Mouse (Mus musculus) midbrain, embryonic 15.5 days (tissue): ENCODE results near the gene Kdelr1. TPM values are rescaled to one million over a fixed set of nuclear protein-coding genes. Genes with fewer than 3 reads are reported as not detected.

ENCODE experiments used
- ATAC-seq: fragments of 200-750 bp; cut with Nextera tagmentation; replicated peaks from 2 replicates; pipeline ENCODE4 v1.8.0; 2017; ENCODE audit warnings: moderate TSS enrichment
- H3K27ac ChIP-seq: fragments of 300-500 bp; sonication (generic); 2 replicates; pipeline ENCODE4 v1.5.1; 2015; ENCODE audit warnings: mild to moderate bottlenecking, inconsistent platforms
- H3K27me3 ChIP-seq: fragments of 300-500 bp; sonication (generic); replicated peaks from 2 replicates; pipeline ENCODE4 v1.6.1; 2015; ENCODE audit warnings: inconsistent platforms
- H3K36me3 ChIP-seq: fragments of 300-500 bp; sonication (generic); replicated peaks from 2 replicates; pipeline ENCODE4 v1.6.1; 2015; ENCODE audit warnings: inconsistent platforms
- H3K4me1 ChIP-seq: fragments of 300-500 bp; sonication (generic); 2 replicates; pipeline ENCODE4 v1.6.1; 2015; ENCODE audit warnings: inconsistent platforms
- H3K4me2 ChIP-seq: fragments of 300-500 bp; sonication (generic); 2 replicates; pipeline ENCODE4 v1.6.1; 2015; ENCODE audit warnings: inconsistent platforms, mild to moderate bottlenecking, moderate library complexity
- H3K4me3 ChIP-seq: fragments of 300-500 bp; sonication (generic); 2 replicates; pipeline ENCODE4 v1.5.1; 2015; ENCODE audit warnings: mild to moderate bottlenecking, inconsistent platforms
- H3K9ac ChIP-seq: fragments of 300-500 bp; sonication (generic); 2 replicates; pipeline ENCODE4 v1.6.1; 2015; ENCODE audit warnings: mild to moderate bottlenecking, inconsistent platforms
- H3K9me3 ChIP-seq: fragments of 300-500 bp; sonication (generic); 2 replicates; pipeline ENCODE4 v1.6.1; 2016; ENCODE audit warnings: inconsistent platforms
- WGBS: fragments of 180-500 bp; shearing (Covaris S2); methylation state at CpG from one replicate; pipeline ENCODE4 v1.1.7; 2015; ENCODE audit warnings: mixed read lengths; 5-methylcytosine and 5-hydroxymethylcytosine counted together
- polyA plus RNA-seq: library from polyadenylated mRNA; unstranded; fragments of >200 nt; fragmentation: Nextera tagmentation; extraction: Ambion mirVana; gene quantifications from 2 replicates; pipeline ENCODE4 v1.2.1, GENCODE M21; 2015

The Kdelr1 gene
- 53.0 and 54.9 TPM in 2 replicates for polyA plus RNA-seq

DNA sequence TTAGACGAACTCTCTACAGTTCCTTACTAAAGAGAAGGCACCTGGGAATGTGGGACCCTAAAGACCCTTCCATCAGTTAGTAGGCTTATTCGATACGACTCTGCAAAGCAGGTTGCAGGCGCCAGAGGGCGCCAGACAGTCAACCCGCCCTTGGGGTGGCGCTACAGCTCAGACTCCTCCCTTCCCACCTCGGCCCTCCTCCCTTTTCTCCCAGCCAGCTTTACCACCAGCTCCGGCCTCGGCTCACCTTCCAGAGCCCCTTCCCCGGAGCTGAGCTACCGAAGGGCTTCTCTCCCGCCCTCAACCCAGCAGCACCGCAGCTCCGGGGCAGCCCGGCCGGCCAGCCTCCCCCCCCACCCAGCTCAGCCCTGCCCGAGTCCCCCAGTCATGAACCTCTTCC is at the start of gene Kdelr1:
TSS of gene Kdelr1 (plus strand) at position 149 of the 400 bp plus-strand sequence.
- Histone ChIP-seq H3K9me3 (no peaks in the 10 kb centered on the region), H3K27ac (peak within 1 kb of the TSS; percentile 83), H3K36me3 (peaks cover 11% of the 10 kb centered on the region; the same call in 1 of the 2 replicates), H3K27me3 (no peaks in the 10 kb centered on the region), H3K4me3 (peak within 1 kb of the TSS; percentile 64), H3K9ac (peak within 1 kb of the TSS; percentile 66), H3K4me2 (peak within 1 kb of the TSS; percentile 59), H3K4me1 (peaks cover 57% of the 10 kb centered on the region)
- peak; percentile 61 for ATAC-seq
- WGBS, result under 1% methylated on average over 18 of the region's 18 CpGs

GRCm38 (mm10) chr7:45824598-45824997 is 48.0 kb upstream of the Kdelr1 start, which contains the start of gene Kcnj14:
Gene Kcnj14 (minus strand): TSS chr7:45824782.
- H3K27me3 ChIP-seq, result no peaks in the 10 kb centered on the region
- peaks cover 32% of the 10 kb centered on the region for H3K36me3 ChIP-seq
- 69% methylated on average over 7 of the region's 7 CpGs for WGBS
- no peak for ATAC-seq
- no peak within 1 kb of the TSS for H3K4me3 ChIP-seq
- H3K27ac ChIP-seq, result no peak within 1 kb of the TSS
- no peaks in the 10 kb centered on the region for H3K9me3 ChIP-seq
- H3K9ac ChIP-seq, result no peak within 1 kb of the TSS
- peaks cover 2% of the 10 kb centered on the region for H3K4me1 ChIP-seq
- H3K4me2 ChIP-seq, result no peak within 1 kb of the TSS

DNA sequence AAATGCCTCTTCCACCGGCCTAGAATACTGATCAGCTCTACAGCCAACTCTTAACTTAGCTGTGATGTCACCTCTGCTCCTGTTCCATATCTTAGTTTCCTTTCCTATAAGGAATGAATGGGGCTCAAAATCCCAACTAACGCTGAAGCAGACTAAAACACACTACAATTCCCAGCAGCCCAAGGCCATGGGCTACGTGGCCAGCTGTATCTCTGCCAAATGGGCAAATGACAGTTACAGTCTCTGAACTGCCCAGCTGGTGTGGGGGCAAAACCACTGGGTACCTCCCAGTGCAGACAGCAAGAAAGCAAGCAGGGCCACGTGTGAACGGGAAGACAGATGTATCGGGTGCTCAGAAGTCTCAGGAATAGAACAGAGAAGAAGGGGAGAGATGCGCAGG is 45.9 kb upstream of the Kdelr1 start:
- Histone ChIP-seq H3K27me3 (peaks cover under 1% of the 10 kb centered on the region), H3K27ac (no peak overlapping the region), H3K4me1 (peaks cover 17% of the 10 kb centered on the region), H3K9ac (no peak overlapping the region), H3K4me2 (no peak overlapping the region), H3K4me3 (no peak overlapping the region), H3K9me3 (no peaks in the 10 kb centered on the region), H3K36me3 (peaks cover 32% of the 10 kb centered on the region)
- ATAC-seq, result no peak
- 88% methylated on average over 7 of the region's 7 CpGs for WGBS

DNA sequence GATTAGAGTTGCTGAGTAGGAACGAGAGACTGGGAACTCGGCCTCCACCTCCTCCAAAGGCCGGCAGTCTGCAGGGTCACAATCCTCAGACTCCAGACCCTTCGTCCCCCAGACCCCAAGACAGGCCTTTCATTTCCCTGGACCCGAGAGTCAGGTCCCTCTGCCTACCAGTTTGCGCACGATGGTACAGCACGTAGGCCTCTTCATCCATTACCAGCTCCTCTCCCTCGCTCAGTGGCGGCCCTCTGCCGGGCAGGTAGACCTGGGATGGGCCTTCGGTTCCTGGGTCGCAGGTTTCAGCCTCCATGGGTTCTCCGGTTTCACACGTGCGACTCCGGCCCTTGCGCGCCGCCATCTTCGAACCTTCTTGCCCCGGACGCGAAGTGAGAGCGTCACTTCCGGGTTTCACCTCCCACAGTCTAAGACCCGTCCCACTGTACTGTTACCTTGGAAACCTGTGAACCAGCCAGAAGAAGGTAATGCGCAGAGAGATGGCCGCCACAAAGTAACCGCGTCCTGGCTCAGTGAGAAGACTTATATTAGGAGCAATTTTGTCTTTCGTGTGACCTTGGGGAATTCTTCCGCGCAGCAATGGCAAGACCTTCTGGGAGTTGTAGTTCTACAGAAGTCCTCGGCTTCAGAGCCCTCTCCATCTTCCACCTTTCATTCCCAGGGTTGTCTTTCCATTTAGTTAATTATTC is 42.0 kb upstream of the Kdelr1 start, which contains the start of gene Grwd1:
TSS of gene Grwd1 (minus strand) at position 518 of the 701 bp plus-strand sequence.
- peak within 1 kb of the TSS; percentile 77 for H3K4me2 ChIP-seq
- peaks cover 23% of the 10 kb centered on the region for H3K36me3 ChIP-seq
- under 1% methylated on average over 35 of the region's 35 CpGs for WGBS
- ATAC-seq, result peak; percentile 94
- H3K4me3 ChIP-seq, result peak within 1 kb of the TSS; percentile 77
- peak within 1 kb of the TSS; percentile 90 for H3K27ac ChIP-seq
- H3K9me3 ChIP-seq, result no peaks in the 10 kb centered on the region
- H3K27me3 ChIP-seq, result peaks cover 40% of the 10 kb centered on the region
- H3K4me1 ChIP-seq, result peaks cover 28% of the 10 kb centered on the region
- peak within 1 kb of the TSS; percentile 52 for H3K9ac ChIP-seq

DNA sequence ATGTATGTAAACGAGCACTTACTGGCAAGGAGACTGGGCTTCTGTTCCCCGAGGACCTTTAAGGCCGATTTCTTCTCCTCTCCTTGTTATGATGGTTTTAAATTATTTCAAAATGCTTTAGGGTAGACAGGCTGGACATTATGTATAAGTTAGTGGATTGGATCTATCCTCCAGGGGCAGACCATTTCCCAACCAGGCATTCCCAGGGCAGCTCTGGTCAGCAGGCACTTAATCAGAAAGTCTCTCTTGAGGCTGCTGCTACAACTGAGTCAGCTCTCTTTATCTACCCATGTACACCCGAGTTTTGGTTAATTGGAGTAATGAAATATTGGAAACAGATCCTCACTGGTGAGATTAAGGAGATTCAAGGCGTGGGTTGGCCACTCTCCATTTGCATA is 41.4 kb upstream of the Kdelr1 start:
- 12% methylated on average over 5 of the region's 5 CpGs for WGBS
- H3K9ac ChIP-seq, result peak overlapping the region; percentile 52

DNA sequence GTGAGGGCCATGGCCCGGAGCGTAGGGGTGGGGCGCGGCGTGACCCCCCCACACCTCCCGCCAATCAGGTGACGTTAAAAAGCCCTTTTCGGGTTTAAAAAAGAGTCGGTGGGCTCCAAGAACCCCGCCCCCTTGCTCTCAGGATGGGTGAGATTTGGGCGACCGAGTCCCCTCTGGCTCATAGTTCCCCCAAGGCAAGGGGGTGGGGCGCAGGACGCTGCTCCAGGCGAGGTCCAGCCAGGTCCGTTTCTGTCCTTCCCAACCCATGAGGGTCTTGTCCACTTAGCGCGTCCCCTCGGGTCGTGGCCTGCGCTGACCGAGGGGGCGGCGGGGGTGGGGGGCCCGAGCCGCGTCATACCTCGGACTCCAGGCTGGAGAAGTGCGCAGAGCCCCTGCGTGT is 40.1 kb upstream of the Kdelr1 start:
- peaks cover 44% of the 10 kb centered on the region for H3K27me3 ChIP-seq
- WGBS, result 12% methylated on average over 30 of the region's 30 CpGs
- H3K36me3 ChIP-seq, result peaks cover 7% of the 10 kb centered on the region; the same call in 1 of the 2 replicates
- ATAC-seq, result no peak
- peak overlapping the region; percentile 31 for H3K4me3 ChIP-seq
- no peaks in the 10 kb centered on the region for H3K9me3 ChIP-seq
- no peak overlapping the region for H3K9ac ChIP-seq
- H3K4me1 ChIP-seq, result peaks cover 28% of the 10 kb centered on the region
- H3K4me2 ChIP-seq, result peak overlapping the region; percentile 42
- no peak overlapping the region for H3K27ac ChIP-seq

More for the DNA sequence above, 41.4 kb upstream of the Kdelr1 start:
- Histone ChIP-seq H3K36me3 (peaks cover 17% of the 10 kb centered on the region), H3K4me2 (peak overlapping the region; percentile 77), H3K27me3 (peaks cover 44% of the 10 kb centered on the region), H3K4me3 (peak overlapping the region; percentile 77), H3K9me3 (no peaks in the 10 kb centered on the region), H3K27ac (peak overlapping the region; percentile 90), H3K4me1 (peaks cover 28% of the 10 kb centered on the region)
- peak; percentile 48 for ATAC-seq

DNA sequence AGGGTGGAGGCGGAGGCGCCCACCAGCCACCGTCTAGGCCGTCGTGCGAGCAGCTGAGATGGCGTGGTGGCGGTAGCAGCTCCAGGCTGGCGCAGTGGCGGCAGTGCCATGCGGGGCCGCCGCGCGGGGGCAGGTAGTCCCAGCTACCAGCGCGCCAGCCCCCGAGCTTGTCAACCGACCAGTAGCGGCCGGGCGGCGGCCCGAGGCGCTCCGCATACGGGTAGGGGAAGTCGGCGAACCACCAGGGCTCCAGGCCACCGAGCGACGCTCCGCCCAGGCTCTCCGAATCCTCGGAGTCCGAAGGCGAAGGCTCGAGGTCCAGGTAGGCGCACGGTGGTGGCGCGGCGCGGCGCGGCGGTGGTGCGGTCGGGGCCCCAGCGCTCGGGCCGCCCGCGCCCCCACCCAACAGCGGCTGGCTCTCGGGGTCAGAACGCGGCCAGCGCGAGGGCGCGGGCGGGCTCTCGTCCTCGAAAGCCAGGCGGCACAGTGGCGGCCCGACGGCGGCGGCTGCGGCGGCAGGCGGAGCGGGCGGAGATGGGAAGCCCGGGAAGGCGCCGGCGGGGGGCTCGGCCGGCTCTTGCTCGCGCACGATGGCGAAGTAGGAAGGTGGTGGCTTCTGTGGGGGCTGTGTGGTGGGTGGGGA is 39.3 kb upstream of the Kdelr1 start:
- Histone ChIP-seq H3K27ac (no peak overlapping the region), H3K4me3 (peak overlapping the region; percentile 31), H3K27me3 (peaks cover 44% of the 10 kb centered on the region), H3K9me3 (no peaks in the 10 kb centered on the region), H3K4me2 (peak overlapping the region; percentile 42), H3K4me1 (peaks cover 28% of the 10 kb centered on the region), H3K9ac (no peak overlapping the region), H3K36me3 (no peaks in the 10 kb centered on the region; the same call in 1 of the 2 replicates)
- ATAC-seq, result no peak
- under 1% methylated on average over 76 of the region's 86 CpGs for WGBS

- H3K27me3 ChIP-seq, result peaks cover 47% of the 10 kb centered on the region
- peak overlapping the region; percentile 31 for H3K4me3 ChIP-seq
- WGBS, result 4% methylated on average over 29 of the region's 31 CpGs
- peaks cover 28% of the 10 kb centered on the region for H3K4me1 ChIP-seq
- no peaks in the 10 kb centered on the region; the same call in 1 of the 2 replicates for H3K36me3 ChIP-seq
- no peak overlapping the region for H3K27ac ChIP-seq
- ATAC-seq, result no peak
- H3K9ac ChIP-seq, result no peak overlapping the region
- H3K4me2 ChIP-seq, result peak overlapping the region; percentile 42
- no peaks in the 10 kb centered on the region for H3K9me3 ChIP-seq
Measured at GRCm38 (mm10) chr7:45833924-45834323, 38.6 kb upstream of the Kdelr1 start.

DNA sequence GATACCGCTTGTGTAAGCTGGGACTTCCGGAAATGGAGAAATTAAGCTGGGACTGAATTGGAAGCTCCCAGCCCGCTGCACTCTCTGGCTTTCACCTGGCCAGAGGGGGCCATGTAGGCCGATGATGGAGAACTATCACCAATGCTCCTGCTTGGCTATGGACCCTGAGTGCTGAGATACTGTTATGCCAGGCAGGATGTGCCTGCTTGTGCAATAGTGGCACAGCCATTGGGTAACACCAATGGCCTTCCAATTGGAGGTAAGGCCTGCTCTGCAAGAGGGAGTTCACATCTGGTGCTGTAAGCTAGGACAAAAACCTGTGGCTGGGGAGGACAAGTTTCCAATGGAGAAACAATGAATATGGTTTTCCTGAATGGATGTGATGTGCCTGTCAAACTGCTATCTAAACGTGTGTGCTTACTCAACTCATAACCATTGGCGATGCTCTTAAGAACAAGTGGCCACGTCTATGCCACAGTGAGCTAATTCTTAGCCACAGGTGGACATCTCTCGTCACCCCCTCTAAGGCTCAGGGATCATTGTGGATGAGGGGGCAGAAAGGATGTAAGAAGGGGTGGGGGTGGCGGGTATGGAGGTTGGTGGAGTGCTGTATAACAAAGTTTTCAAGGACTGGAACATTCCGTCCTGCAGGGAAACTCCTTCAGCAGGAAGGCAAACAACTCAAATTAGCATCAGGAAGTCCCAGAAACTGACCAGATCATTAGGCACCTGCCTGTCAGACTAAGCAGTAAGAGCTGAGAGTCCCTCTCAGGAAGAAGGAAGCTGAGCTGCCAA is 29.4 kb upstream of the Kdelr1 start:
- Histone ChIP-seq H3K36me3 (no peaks in the 10 kb centered on the region), H3K4me2 (no peak overlapping the region), H3K4me1 (no peaks in the 10 kb centered on the region), H3K27me3 (peaks cover 7% of the 10 kb centered on the region), H3K27ac (no peak overlapping the region), H3K9me3 (no peaks in the 10 kb centered on the region), H3K4me3 (no peak overlapping the region), H3K9ac (no peak overlapping the region)
- WGBS, result 87% methylated on average over 10 of the region's 10 CpGs
- no peak for ATAC-seq

DNA sequence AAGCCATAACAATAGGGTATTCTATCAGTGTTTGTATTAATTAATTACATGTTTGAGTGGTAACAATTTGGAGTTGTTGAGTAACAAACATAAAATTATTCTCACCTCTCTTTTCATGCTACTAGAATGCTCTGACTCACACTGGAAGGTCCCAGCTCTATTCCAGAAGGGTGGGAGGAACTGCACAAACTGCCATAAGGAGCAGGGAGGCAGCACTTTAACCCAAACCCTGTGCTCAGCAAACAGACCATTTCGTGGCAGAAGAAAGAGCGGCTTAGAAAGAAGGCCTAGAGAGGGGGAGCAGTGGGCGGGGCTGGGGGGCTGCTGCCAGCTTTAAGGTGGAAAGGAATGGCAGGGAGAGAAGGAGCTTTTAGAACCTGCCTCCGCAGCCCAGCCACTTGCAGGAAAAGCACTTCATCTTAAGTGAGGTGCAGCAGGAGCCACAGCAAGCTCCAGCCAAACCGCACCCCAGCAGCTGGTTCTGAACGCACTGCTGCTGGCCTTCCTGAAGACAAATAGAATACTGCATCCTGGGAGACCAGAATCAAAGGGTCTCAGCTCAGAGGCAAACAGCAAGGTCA is 24.0 kb upstream of the Kdelr1 start:
- no peak overlapping the region for H3K4me3 ChIP-seq
- 9% methylated on average over 6 of the region's 6 CpGs for WGBS
- ATAC-seq, result no peak
- no peaks in the 10 kb centered on the region for H3K9me3 ChIP-seq
- no peak overlapping the region for H3K27ac ChIP-seq
- H3K4me1 ChIP-seq, result no peaks in the 10 kb centered on the region
- no peaks in the 10 kb centered on the region for H3K27me3 ChIP-seq
- no peak overlapping the region for H3K4me2 ChIP-seq
- H3K9ac ChIP-seq, result no peak overlapping the region
- no peaks in the 10 kb centered on the region for H3K36me3 ChIP-seq

DNA sequence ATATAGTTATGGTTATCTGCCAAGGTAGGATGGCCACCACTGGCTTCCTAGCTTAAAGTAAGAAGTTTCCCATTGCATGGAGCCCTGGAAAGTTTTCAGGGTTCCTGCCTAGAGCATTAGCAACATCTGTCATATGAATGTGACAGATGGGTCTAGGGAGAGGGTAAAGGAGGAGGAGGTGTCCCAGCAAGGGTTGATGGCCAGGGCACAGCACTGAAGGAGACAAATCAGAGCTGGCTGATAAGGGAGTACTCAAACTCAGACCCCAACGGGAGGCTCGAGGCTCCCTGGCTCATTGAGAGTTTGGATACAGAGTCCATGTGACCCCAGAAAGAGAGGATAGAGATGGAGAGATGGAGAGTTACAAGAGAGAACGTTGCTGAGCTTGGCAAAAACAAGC is 21.9 kb upstream of the Kdelr1 start:
- Histone ChIP-seq H3K4me1 (no peaks in the 10 kb centered on the region), H3K9ac (no peak overlapping the region)
- WGBS, result 72% methylated on average over 3 of the region's 3 CpGs

DNA sequence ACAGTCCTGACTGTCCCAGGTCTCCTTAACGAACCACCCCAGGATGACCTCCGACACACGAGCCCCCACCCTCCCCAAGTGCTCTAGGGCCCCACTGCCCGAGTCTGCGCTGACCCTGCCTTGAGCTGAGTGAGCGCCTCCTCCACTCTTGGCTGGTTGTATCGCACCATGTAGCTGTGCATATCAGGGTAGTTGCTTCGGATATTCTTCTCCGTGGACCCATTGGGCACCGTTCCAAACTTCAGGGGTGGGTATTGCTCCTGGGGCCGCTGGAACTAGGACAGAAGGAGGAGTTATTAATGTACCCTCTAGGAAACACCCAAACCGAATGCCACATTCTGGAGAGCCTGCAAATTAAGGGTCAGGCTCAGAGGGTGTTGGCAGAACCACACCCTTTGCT is 19.5 kb upstream of the Kdelr1 start:
- Histone ChIP-seq H3K9me3 (no peaks in the 10 kb centered on the region), H3K27me3 (peaks cover 16% of the 10 kb centered on the region), H3K4me1 (peaks cover 9% of the 10 kb centered on the region), H3K4me3 (no peak overlapping the region), H3K4me2 (no peak overlapping the region), H3K27ac (no peak overlapping the region), H3K36me3 (no peaks in the 10 kb centered on the region), H3K9ac (no peak overlapping the region)
- ATAC-seq, result no peak
- WGBS, result 87% methylated on average over 12 of the region's 12 CpGs

More for the DNA sequence above, 21.9 kb upstream of the Kdelr1 start:
- Histone ChIP-seq H3K4me3 (no peak overlapping the region), H3K27me3 (no peaks in the 10 kb centered on the region), H3K36me3 (no peaks in the 10 kb centered on the region), H3K9me3 (no peaks in the 10 kb centered on the region), H3K4me2 (no peak overlapping the region), H3K27ac (no peak overlapping the region)
- ATAC-seq, result no peak
